Mouse (Mus musculus) frontal cortex, postnatal 10 days (tissue): ENCODE data around the gene Olfr1018.

Source experiments
- DNase-seq, 2 experiments: peaks; one replicate each; pipeline ENCODE4 v3.0.0; 2022; ENCODE audit warnings: low spot score in 2 of 2, mixed read lengths in 1 of 2

Gene Olfr1018

DNA sequence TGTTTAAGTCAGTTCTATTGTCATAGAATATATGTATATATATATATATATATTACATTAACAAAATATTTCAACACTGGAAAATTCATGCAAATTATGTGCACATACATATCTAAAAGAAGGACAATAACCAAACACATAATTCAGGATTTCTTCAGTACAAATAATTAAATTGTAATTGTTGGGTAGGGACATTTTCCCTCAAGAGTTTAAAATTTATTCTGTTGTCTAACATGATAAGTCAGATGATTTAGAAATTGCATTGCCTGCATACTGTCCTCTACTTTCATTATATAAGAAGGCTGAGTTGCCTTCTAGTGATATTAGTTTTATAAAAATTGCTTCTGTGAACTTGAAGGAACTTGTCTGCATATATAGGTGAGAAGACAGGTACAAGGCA is at the start of gene Olfr1018:
Gene Olfr1018 (plus strand): TSS at position 301 of the 400 bp plus-strand sequence.
- DNase-seq: no peak

DNA sequence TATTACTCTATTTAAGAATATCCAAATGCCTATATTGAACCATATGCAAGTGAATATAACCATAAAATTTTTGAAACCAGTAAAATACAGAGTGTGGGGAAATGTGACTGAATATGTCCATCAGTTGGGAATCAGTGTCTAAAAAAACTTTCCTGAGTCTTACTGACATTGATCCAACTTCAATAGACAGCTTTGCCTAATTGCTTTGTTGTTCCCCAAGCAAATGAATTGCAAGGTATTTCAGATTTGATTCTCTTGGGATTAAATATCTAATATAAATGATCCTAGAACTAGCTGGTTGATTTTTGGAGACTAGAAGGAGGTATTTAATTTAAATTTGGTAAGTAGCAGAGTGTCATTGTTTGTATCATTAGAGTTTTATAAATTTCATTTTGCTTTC is 45.9 kb upstream of the Olfr1018 start, which contains the start of gene Olfr1014:
Gene Olfr1014 (plus strand): TSS at position 301 of the 400 bp plus-strand sequence.
- no peak for DNase-seq

DNA sequence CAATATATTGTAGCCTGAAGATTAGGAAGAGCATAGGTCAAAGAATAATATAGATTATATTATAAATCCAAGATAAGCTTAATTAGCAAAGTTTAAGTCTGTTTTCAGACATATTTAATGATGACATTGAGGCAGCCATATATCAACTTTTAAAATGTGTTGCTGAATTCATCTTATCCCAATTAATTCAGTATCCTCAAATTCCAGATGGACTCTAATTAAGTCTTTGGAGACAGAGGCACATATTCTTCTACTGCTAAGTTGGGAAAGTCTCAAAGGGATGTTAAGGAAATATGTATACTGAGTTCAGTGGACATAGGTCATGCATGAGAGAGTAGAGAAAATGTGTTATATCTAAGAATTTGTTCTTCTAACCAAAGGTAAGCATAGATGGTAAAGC is 36.6 kb upstream of the Olfr1018 start, which contains the start of gene Olfr1015:
Gene Olfr1015 (plus strand): TSS at position 301 of the 400 bp plus-strand sequence.
- DNase-seq: no peak

DNA sequence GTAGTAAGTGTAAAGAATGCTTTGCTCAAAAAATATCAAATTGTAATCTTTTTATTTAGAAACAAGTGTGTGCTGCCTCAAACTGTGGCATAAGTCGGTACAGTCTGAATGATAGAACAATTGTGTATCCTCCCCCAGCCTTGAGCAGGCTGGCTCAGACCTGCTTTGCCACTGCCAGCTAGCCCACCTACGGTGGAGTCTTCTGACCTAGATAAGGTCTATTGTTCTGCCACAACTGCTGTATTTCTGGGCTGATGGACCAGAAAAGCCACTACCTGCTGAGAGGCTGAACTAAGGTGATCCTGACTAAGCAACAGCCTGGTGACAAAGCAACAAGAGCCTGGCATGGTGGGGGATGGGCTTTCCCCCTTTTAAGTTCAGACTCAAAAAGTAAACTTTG is 25.9 kb upstream of the Olfr1018 start:
- DNase-seq: no peak

DNA sequence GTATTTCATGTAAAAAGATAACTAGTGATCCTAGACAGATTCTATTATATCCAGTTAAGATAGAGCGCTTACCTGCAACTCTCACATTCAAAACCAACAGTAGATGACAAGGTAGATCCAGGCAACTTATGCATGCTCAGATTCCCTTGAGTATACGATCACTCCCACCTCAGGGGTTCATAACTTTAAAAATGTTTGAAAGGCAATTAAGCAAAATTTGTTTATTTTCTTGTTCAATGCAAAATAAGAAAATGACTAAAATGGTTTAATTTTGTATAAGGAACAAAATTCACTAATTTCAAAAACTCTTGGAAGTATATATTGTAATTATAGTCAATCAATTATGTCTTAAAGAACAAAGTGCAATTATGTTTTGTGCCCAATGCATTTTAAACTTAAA is 15.8 kb upstream of the Olfr1018 start, which contains the start of gene Olfr1016:
Gene Olfr1016 (minus strand): TSS at position 101 of the 400 bp plus-strand sequence.
- DNase-seq: no peak

DNA sequence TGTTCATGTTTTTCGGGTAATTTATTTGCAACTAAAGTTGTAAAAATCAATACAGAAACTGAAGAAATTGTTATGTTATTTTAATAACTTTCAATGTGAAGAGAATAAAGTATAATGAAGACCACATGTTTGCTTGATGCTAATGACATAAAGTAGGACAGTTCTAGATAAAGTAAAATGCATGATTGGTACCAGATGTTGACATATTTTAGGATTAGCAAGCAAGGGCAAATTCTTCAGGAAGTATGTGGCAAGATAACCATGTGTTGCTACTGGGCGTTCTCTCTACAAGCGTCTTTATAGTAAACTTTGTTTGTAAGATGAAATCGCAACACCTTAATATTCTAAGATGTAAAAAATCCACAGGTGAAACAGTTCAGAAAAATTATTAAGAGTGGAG is 13.8 kb upstream of the Olfr1018 start:
- DNase-seq: no peak

DNA sequence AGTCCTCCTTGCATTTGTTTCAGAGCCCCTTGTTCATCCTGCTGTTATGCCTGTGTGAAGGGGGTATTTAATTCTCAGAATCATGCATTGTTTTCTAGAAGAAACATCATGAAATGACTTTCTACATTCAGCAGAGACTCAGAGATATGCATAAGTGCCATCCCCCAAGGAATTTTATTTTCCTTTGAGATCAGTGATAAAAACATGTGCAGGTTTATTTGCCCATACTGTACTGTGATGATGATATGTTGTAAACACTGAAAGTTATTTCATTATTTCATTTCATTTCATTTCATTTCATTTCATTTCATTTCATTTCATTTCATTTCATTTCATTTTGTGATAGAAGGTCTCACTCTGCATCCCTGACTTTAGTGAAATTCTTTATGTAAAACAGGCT is 27.1 kb downstream of the Olfr1018 start, which contains the start of gene Olfr1019:
Gene Olfr1019 (minus strand): TSS at position 101 of the 400 bp plus-strand sequence.
- no peak for DNase-seq

DNA sequence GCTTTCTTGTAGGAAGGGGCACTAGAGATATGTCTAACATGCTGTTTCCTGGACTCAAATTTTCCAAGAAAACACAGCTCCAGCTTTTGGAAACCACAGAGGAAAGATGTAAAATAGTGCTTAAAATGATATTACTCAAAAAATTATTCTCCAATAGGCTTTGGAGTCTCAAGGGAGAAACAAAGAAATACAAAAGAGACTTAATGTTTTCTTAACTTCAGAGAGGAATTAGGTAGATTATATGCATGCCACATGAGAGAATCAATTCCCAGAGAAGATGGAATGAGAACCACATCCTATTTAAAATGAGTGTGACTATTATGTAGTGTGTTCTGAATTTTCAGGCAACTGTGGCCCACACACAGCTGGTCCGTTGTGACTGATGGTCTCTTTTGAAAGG is 28.5 kb downstream of the Olfr1018 start, which contains the start of gene Olfr1020:
Gene Olfr1020 (plus strand): TSS at position 301 of the 400 bp plus-strand sequence.
- no peak for DNase-seq

DNA sequence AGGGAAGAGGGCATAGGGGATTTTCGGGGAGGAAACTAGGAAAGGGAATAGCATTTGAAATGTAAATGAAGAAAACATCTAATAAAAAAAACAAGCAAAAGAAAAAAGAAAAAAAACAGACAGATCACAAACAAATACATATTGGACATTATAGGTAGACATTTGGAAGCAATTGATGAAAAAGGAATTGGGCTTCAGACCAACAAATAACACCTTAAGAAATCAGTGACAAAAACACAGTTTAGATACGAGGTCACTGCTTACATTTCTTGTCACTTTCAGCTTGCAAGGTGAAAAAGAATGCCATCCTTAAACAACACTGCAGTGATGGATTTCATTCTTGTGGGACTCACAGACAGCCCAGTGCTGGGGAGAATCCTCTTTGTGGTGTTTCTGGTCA is 50.0 kb downstream of the Olfr1018 start, which contains the start of gene Olfr1022:
Gene Olfr1022 (plus strand): TSS at position 301 of the 400 bp plus-strand sequence.
- DNase-seq: no peak
